Mouse (Mus musculus): ENCODE results near the gene Prim2. TPM values are rescaled to one million over a fixed set of nuclear protein-coding genes. Genes with fewer than 3 reads are reported as not detected.
"Not testable (repeated sequence)": the region's sequence is repeated elsewhere in the genome, so short reads cannot be mapped to it uniquely, and the experiment has no call there.

Prim2 gene
- polyA plus RNA-seq, 1 experiment from 2014 or later: 55.0 TPM

DNA sequence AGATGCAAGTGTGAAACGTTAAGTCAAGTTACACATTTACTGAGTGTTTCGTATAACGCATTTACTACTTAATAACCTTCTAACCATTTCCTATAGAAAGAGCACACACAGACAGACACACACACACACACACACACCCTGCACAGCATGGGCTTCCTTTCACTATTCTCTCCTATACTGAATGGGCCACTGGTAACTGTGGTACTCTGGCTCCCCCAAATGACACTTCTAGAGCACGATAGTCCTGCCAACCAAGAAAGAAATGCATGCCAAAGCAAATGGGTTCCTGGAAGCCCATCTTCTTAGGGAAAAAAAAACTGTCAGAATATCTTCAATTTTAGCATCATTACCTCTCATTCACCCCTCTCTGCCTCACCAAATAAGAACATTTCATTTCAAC is 22.4 kb downstream of the Prim2 start:
- no peak for ATAC-seq (ENCODE audit: low FRiP score)
- H3K36me3 ChIP-seq (ENCODE audit: control insufficient read depth, insufficient read depth, low read length): peaks cover 7% of the 10 kb centered on the region; the same call in 1 of the 2 replicates
- no peak overlapping the region for H3K9ac ChIP-seq (ENCODE audit: low read length)
- no peaks in the 10 kb centered on the region for H3K27me3 ChIP-seq (ENCODE audit: control insufficient read depth, insufficient read depth, low read length)
- no peak for DNase-seq (ENCODE audit: low spot score, missing footprints)
- H3K4me1 ChIP-seq (ENCODE audit: control insufficient read depth, insufficient read depth, low read length): no peaks in the 10 kb centered on the region
- no peaks in the 10 kb centered on the region for H3K9me3 ChIP-seq (ENCODE audit: control insufficient read depth, low read length)
- H3K4me3 ChIP-seq (ENCODE audit: low read depth, low read length): no peak overlapping the region
- no peak overlapping the region for H3K27ac ChIP-seq (ENCODE audit: low read depth, low read length)
- H3K4me2 ChIP-seq: no peak overlapping the region
- 82% methylated on average over 4 of the region's 4 CpGs for WGBS

GRCm38 (mm10) chr1:33645689-33646088 is 23.9 kb downstream of the Prim2 start:
- H3K4me1 ChIP-seq (ENCODE audit: control insufficient read depth, insufficient read depth, low read length): no peaks in the 10 kb centered on the region
- H3K4me3 ChIP-seq (ENCODE audit: low read depth, low read length): no peak overlapping the region
- DNase-seq (ENCODE audit: low spot score, missing footprints): no peak
- H3K4me2 ChIP-seq: no peak overlapping the region
- no peak overlapping the region for H3K27ac ChIP-seq (ENCODE audit: low read depth, low read length)
- H3K9me3 ChIP-seq (ENCODE audit: control insufficient read depth, low read length): no peaks in the 10 kb centered on the region
- peaks cover 5% of the 10 kb centered on the region; the same call in 1 of the 2 replicates for H3K36me3 ChIP-seq (ENCODE audit: control insufficient read depth, insufficient read depth, low read length)
- no peaks in the 10 kb centered on the region for H3K27me3 ChIP-seq (ENCODE audit: control insufficient read depth, insufficient read depth, low read length)
- no peak for ATAC-seq (ENCODE audit: low FRiP score)
- H3K9ac ChIP-seq (ENCODE audit: low read length): no peak overlapping the region
- WGBS: 80% methylated on average over 1 of the region's 1 CpGs

GRCm38 (mm10) chr1:33641139-33641538 is 28.5 kb downstream of the Prim2 start:
- ATAC-seq (ENCODE audit: low FRiP score) (no peak), DNase-seq (ENCODE audit: low spot score, missing footprints) (no peak)
- Histone ChIP-seq H3K9me3 (ENCODE audit: control insufficient read depth, low read length) (peaks cover 3% of the 10 kb centered on the region; the same call in 1 of the 2 replicates), H3K4me2 (no peak overlapping the region), H3K9ac (ENCODE audit: low read length) (no peak overlapping the region), H3K27ac (ENCODE audit: low read depth, low read length) (no peak overlapping the region), H3K4me1 (ENCODE audit: control insufficient read depth, insufficient read depth, low read length) (no peaks in the 10 kb centered on the region), H3K27me3 (ENCODE audit: control insufficient read depth, insufficient read depth, low read length) (no peaks in the 10 kb centered on the region), H3K4me3 (ENCODE audit: low read depth, low read length) (no peak overlapping the region), H3K36me3 (ENCODE audit: control insufficient read depth, insufficient read depth, low read length) (peaks cover 9% of the 10 kb centered on the region)
- 91% methylated on average over 2 of the region's 2 CpGs for WGBS

DNA sequence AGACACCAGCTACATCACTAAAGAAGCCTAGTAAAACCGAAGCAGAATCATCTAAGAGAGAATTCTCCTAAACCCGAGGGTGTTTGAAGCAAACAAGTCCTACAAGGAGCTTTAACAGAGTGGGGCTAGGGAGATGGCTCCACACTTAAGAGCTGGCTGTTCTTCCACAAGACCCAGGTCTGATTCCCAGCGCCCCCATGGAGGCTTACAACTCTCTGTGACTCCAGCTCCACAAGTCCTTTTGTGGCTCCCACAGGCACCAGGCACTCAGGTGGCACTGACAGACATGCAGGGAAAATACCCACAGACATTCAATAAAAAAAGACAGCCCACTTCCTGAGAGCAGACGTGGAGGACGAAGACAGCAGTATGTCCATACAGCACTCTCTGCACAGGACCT is 29.5 kb downstream of the Prim2 start:
- WGBS: 94% methylated on average over 5 of the region's 5 CpGs
- ATAC-seq (ENCODE audit: low FRiP score): no peak

DNA sequence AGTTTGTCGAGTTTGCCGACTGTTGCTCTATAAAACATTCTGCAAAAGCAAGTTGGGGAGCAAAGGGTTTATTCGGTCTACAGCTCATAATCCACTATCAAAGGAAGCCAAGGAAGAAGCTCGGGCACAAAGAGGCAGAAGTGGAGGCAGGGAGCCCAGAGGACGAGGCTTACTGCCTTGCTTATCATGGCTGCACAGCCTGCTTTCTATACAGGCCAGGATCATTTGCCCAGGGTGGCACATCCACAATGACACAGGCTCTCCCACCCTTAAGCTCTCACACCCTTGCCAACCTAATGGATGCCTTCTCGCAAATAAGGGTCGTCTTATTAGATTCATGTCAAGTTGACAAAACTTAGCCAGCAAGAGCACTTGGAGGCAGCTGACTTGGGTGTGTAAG is 30.4 kb downstream of the Prim2 start:
- Histone ChIP-seq H3K4me2 (no peak overlapping the region), H3K4me3 (ENCODE audit: low read depth, low read length) (no peak overlapping the region), H3K9me3 (ENCODE audit: control insufficient read depth, low read length) (peaks cover 3% of the 10 kb centered on the region; the same call in 1 of the 2 replicates), H3K9ac (ENCODE audit: low read length) (no peak overlapping the region), H3K27ac (ENCODE audit: low read depth, low read length) (no peak overlapping the region), H3K4me1 (ENCODE audit: control insufficient read depth, insufficient read depth, low read length) (no peaks in the 10 kb centered on the region), H3K36me3 (ENCODE audit: control insufficient read depth, insufficient read depth, low read length) (peaks cover 9% of the 10 kb centered on the region), H3K27me3 (ENCODE audit: control insufficient read depth, insufficient read depth, low read length) (no peaks in the 10 kb centered on the region)
- ATAC-seq (ENCODE audit: low FRiP score) (no peak), DNase-seq (ENCODE audit: low spot score, missing footprints) (no peak)
- 91% methylated on average over 7 of the region's 7 CpGs for WGBS

More for the DNA sequence above, 29.5 kb downstream of the Prim2 start:
- Histone ChIP-seq H3K9ac (ENCODE audit: low read length) (no peak overlapping the region), H3K9me3 (ENCODE audit: control insufficient read depth, low read length) (peaks cover 3% of the 10 kb centered on the region; the same call in 1 of the 2 replicates), H3K27ac (ENCODE audit: low read depth, low read length) (no peak overlapping the region), H3K36me3 (ENCODE audit: control insufficient read depth, insufficient read depth, low read length) (peaks cover 9% of the 10 kb centered on the region), H3K27me3 (ENCODE audit: control insufficient read depth, insufficient read depth, low read length) (no peaks in the 10 kb centered on the region), H3K4me3 (ENCODE audit: low read depth, low read length) (no peak overlapping the region), H3K4me1 (ENCODE audit: control insufficient read depth, insufficient read depth, low read length) (no peaks in the 10 kb centered on the region), H3K4me2 (no peak overlapping the region)
- peak; percentile 83 for DNase-seq (ENCODE audit: low spot score, missing footprints)

DNA sequence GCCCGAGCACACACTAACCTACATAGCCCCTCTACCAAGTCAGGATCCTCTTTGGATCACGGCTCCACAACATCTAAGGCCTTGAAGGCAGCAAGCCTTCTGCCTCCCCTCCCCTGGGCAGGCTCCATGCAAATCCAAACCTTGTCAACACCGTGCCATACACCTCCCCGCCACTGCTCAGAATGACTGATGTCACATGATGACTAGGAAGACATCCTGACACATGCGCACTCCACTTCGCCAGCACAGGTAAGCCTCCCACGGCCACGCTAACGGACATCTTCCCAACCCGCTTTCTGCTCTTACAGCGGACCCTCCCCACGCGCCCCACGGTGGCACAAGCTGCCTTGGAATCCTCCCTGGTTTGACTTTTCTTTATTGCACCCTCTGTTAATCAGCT is 31.8 kb downstream of the Prim2 start:
- ATAC-seq (ENCODE audit: low FRiP score): peak; percentile 40; the same call in 1 of the 2 replicates

GRCm38 (mm10) chr1:33636421-33637195 is 33.0 kb downstream of the Prim2 start:
- WGBS: 91% methylated on average over 10 of the region's 10 CpGs
- H3K27me3 ChIP-seq (ENCODE audit: control insufficient read depth, insufficient read depth, low read length): no peaks in the 10 kb centered on the region
- no peak overlapping the region for H3K27ac ChIP-seq (ENCODE audit: low read depth, low read length)
- DNase-seq (ENCODE audit: low spot score, missing footprints): no peak
- no peak overlapping the region for H3K4me3 ChIP-seq (ENCODE audit: low read depth, low read length)
- 0 out of 2 replicates have a peak, but pooled peaks have one; percentile 24 for ATAC-seq (ENCODE audit: low FRiP score)
- peaks cover 9% of the 10 kb centered on the region for H3K36me3 ChIP-seq (ENCODE audit: control insufficient read depth, insufficient read depth, low read length)
- no peak overlapping the region for H3K4me2 ChIP-seq
- H3K4me1 ChIP-seq (ENCODE audit: control insufficient read depth, insufficient read depth, low read length): no peaks in the 10 kb centered on the region
- H3K9ac ChIP-seq (ENCODE audit: low read length): no peak overlapping the region
- peaks cover 3% of the 10 kb centered on the region; the same call in 1 of the 2 replicates for H3K9me3 ChIP-seq (ENCODE audit: control insufficient read depth, low read length)

More for the DNA sequence above, 31.8 kb downstream of the Prim2 start:
- Histone ChIP-seq H3K27ac (ENCODE audit: low read depth, low read length) (no peak overlapping the region), H3K4me3 (ENCODE audit: low read depth, low read length) (no peak overlapping the region), H3K27me3 (ENCODE audit: control insufficient read depth, insufficient read depth, low read length) (no peaks in the 10 kb centered on the region), H3K4me2 (no peak overlapping the region), H3K4me1 (ENCODE audit: control insufficient read depth, insufficient read depth, low read length) (no peaks in the 10 kb centered on the region), H3K9me3 (ENCODE audit: control insufficient read depth, low read length) (peaks cover 3% of the 10 kb centered on the region; the same call in 1 of the 2 replicates), H3K9ac (ENCODE audit: low read length) (no peak overlapping the region), H3K36me3 (ENCODE audit: control insufficient read depth, insufficient read depth, low read length) (peaks cover 11% of the 10 kb centered on the region)
- no peak for DNase-seq (ENCODE audit: low spot score, missing footprints)
- WGBS: 93% methylated on average over 14 of the region's 14 CpGs

- H3K4me1 ChIP-seq (ENCODE audit: control insufficient read depth, insufficient read depth, low read length); DNase-seq (ENCODE audit: low spot score, missing footprints); H3K36me3 ChIP-seq (ENCODE audit: control insufficient read depth, insufficient read depth, low read length); H3K27me3 ChIP-seq (ENCODE audit: control insufficient read depth, insufficient read depth, low read length); H3K9ac ChIP-seq (ENCODE audit: low read length); H3K27ac ChIP-seq (ENCODE audit: low read depth, low read length); H3K4me2 ChIP-seq; ATAC-seq (ENCODE audit: low FRiP score); H3K9me3 ChIP-seq (ENCODE audit: control insufficient read depth, low read length); H3K4me3 ChIP-seq (ENCODE audit: low read depth, low read length): not testable (repeated sequence)
- WGBS: 85% methylated on average over 1 of the region's 1 CpGs
Observed at GRCm38 (mm10) chr1:33631002-33631618, 38.5 kb downstream of the Prim2 start.

GRCm38 (mm10) chr1:33627803-33628202 is 41.8 kb downstream of the Prim2 start:
- Histone ChIP-seq H3K4me3 (ENCODE audit: low read depth, low read length) (no peak overlapping the region), H3K4me2 (no peak overlapping the region)

More at GRCm38 (mm10) chr1:33627803-33628202, 41.8 kb downstream of the Prim2 start:
- Histone ChIP-seq H3K27ac (ENCODE audit: low read depth, low read length) (no peak overlapping the region), H3K4me1 (ENCODE audit: control insufficient read depth, insufficient read depth, low read length) (no peaks in the 10 kb centered on the region), H3K27me3 (ENCODE audit: control insufficient read depth, insufficient read depth, low read length) (no peaks in the 10 kb centered on the region), H3K9me3 (ENCODE audit: control insufficient read depth, low read length) (no peaks in the 10 kb centered on the region), H3K36me3 (ENCODE audit: control insufficient read depth, insufficient read depth, low read length) (peaks cover 3% of the 10 kb centered on the region; the same call in 1 of the 2 replicates), H3K9ac (ENCODE audit: low read length) (no peak overlapping the region)
- ATAC-seq (ENCODE audit: low FRiP score) (no peak), DNase-seq (ENCODE audit: low spot score, missing footprints) (no peak)
- 88% methylated on average over 6 of the region's 6 CpGs for WGBS

Data from midbrain, embryonic 11.5 days (tissue).